Mouse (Mus musculus): ENCODE results near the gene Olfr1443. TPM values are rescaled to one million over a fixed set of nuclear protein-coding genes. Genes with fewer than 3 reads are reported as not detected.

Olfr1443 gene
- total RNA-seq, 2 experiments from 2014 or later, result not detected

Other genes starting within 250 kb of the Olfr1443 start
- gene Mpeg1, start 217.3 kb upstream of the Olfr1443 start, total RNA-seq (2021), result 1 to 10 TPM; 2.0 to 4.1 TPM
- gene Dtx4, start 176.7 kb upstream of the Olfr1443 start, total RNA-seq (2021), result 10 to 100 TPM; 20.3 to 23.2 TPM
- gene Fam111a, start 132.4 kb upstream of the Olfr1443 start, total RNA-seq (2021), result 10 to 100 TPM in 1 of 2 experiments, 1 to 10 TPM in 1; 7.3 to 11.2 TPM
- gene Gm4952, start 78.1 kb upstream of the Olfr1443 start, total RNA-seq (2021), result not detected
- not detected for gene Glyat, start 44.8 kb upstream of the Olfr1443 start, total RNA-seq (2021)
- not detected for gene Olfr1442, start 7.7 kb upstream of the Olfr1443 start, total RNA-seq (2021)
- not detected for gene Keg1, start 17.7 kb downstream of the Olfr1443 start, total RNA-seq (2021)
- 1 to 10 TPM; 4.4 to 4.6 TPM for gene Cntf, start 87.5 kb downstream of the Olfr1443 start, total RNA-seq (2021)
- 10 to 100 TPM; 68.7 to 69.4 TPM for gene Zfp91, start 118.0 kb downstream of the Olfr1443 start, total RNA-seq (2021)
- gene Lpxn, start 118.1 kb downstream of the Olfr1443 start, total RNA-seq (2021), result 1 to 10 TPM in 1 of 2 experiments, under 1 TPM in 1; 0.85 to 1.1 TPM
- gene Gm5244, start 168.6 kb downstream of the Olfr1443 start, total RNA-seq (2021), result not detected
- gene Olfr1444, start 179.2 kb downstream of the Olfr1443 start, total RNA-seq (2021), result not detected
- gene Olfr1445, start 205.7 kb downstream of the Olfr1443 start, total RNA-seq (2021), result not detected
- not detected for gene Olfr1446, start 215.4 kb downstream of the Olfr1443 start, total RNA-seq (2021)
- gene Olfr1447, start 225.6 kb downstream of the Olfr1443 start, total RNA-seq (2021), result not detected
- not detected for gene Olfr1448, start 246.3 kb downstream of the Olfr1443 start, total RNA-seq (2021)